Mouse (Mus musculus): ENCODE measurements at regions not wholly inside any gene's neighbourhood (a gene's known extent, or its start where the extent isn't known, plus 50 kb on each side); places are given as distances from the start of the nearest gene placed in this dataset.

GRCm38 (mm10) chr8:115883808-115884207 is 176.2 kb upstream of the Maf start:
- intact Hi-C loops (cut with DNase I): no loop called here
- DNase-seq (ENCODE audit: low spot score in 2 of 2): no peak

- DNase-seq (ENCODE audit: low spot score in 2 of 2): no peak
- intact Hi-C loops (cut with DNase I): no loop called here
Observed at GRCm38 (mm10) chr8:115881881-115882280, 174.3 kb upstream of the Maf start.

GRCm38 (mm10) chr8:115874789-115875188 is 167.2 kb upstream of the Maf start:
- intact Hi-C loops (cut with DNase I): no loop called here
- DNase-seq (ENCODE audit: low spot score in 2 of 2): no peak

GRCm38 (mm10) chr8:115871381-115871780 is 163.8 kb upstream of the Maf start:
- intact Hi-C loops (cut with DNase I): no loop called here
- no peak for DNase-seq (ENCODE audit: low spot score in 2 of 2)

GRCm38 (mm10) chr8:115861381-115861780 is 153.8 kb upstream of the Maf start:
- intact Hi-C loops (cut with DNase I): no loop called here
- DNase-seq (ENCODE audit: low spot score in 2 of 2): no peak

GRCm38 (mm10) chr8:115859406-115859805 is 151.8 kb upstream of the Maf start:
- DNase-seq (ENCODE audit: low spot score in 2 of 2): no peak
- intact Hi-C loops (cut with DNase I): no loop called here

GRCm38 (mm10) chr8:115856816-115857215 is 149.2 kb upstream of the Maf start:
- intact Hi-C loops (cut with DNase I): no loop called here

GRCm38 (mm10) chr8:115855934-115856629 is 148.5 kb upstream of the Maf start:
- intact Hi-C loops (cut with DNase I): no loop called here
- no peak for DNase-seq (ENCODE audit: low spot score in 2 of 2)

More at GRCm38 (mm10) chr8:115856816-115857215, 149.2 kb upstream of the Maf start:
- no peak for DNase-seq (ENCODE audit: low spot score in 2 of 2)

GRCm38 (mm10) chr8:115854209-115854900 is 146.8 kb upstream of the Maf start:
- DNase-seq (ENCODE audit: low spot score in 2 of 2): no peak
- intact Hi-C loops (cut with DNase I): no loop called here

GRCm38 (mm10) chr8:115850552-115850951 is 143.0 kb upstream of the Maf start:
- DNase-seq (ENCODE audit: low spot score in 2 of 2): no peak
- intact Hi-C loops (cut with DNase I): no loop called here

GRCm38 (mm10) chr8:115833391-115833790 is 125.8 kb upstream of the Maf start:
- DNase-seq (ENCODE audit: low spot score in 2 of 2): no peak
- intact Hi-C loops (cut with DNase I): no loop called here

GRCm38 (mm10) chr8:115831675-115832074 is 124.1 kb upstream of the Maf start:
- no peak for DNase-seq (ENCODE audit: low spot score in 2 of 2)
- intact Hi-C loops (cut with DNase I): no loop called here

- intact Hi-C loops (cut with DNase I): no loop called here
- no peak for DNase-seq (ENCODE audit: low spot score in 2 of 2)
Observed at GRCm38 (mm10) chr8:115830012-115830662, 122.5 kb upstream of the Maf start.

GRCm38 (mm10) chr8:115826516-115826915 is 118.9 kb upstream of the Maf start:
- intact Hi-C loops (cut with DNase I): no loop called here
- no peak for DNase-seq (ENCODE audit: low spot score in 2 of 2)

GRCm38 (mm10) chr8:115825899-115826502 is 118.4 kb upstream of the Maf start:
- DNase-seq (ENCODE audit: low spot score in 2 of 2): no peak
- intact Hi-C loops (cut with DNase I): no loop called here

GRCm38 (mm10) chr8:115824478-115824785 is 116.8 kb upstream of the Maf start:
- DNase-seq (ENCODE audit: low spot score in 2 of 2): no peak
- intact Hi-C loops (cut with DNase I): no loop called here

- intact Hi-C loops (cut with DNase I): no loop called here
- DNase-seq (ENCODE audit: low spot score in 2 of 2): no peak
Observed at GRCm38 (mm10) chr8:115823673-115824477, 116.3 kb upstream of the Maf start.

- intact Hi-C loops (cut with DNase I): no loop called here
- DNase-seq (ENCODE audit: low spot score in 2 of 2): no peak
Observed at GRCm38 (mm10) chr8:115813426-115813825, 105.8 kb upstream of the Maf start.

- intact Hi-C loops (cut with DNase I): no loop called here
- no peak for DNase-seq (ENCODE audit: low spot score in 2 of 2)
Observed at GRCm38 (mm10) chr8:115806579-115806978, 99.0 kb upstream of the Maf start.

- no peak for DNase-seq (ENCODE audit: low spot score in 2 of 2)
- intact Hi-C loops (cut with DNase I): no loop called here
Observed at GRCm38 (mm10) chr8:115806139-115806538, 98.5 kb upstream of the Maf start.

Data from left cerebral cortex, postnatal 36 days (tissue).